Mouse (Mus musculus) C2C12 (cell line): ENCODE measurements around the gene Atf5.

ENCODE experiments used
- CTCF ChIP-seq: IDR thresholded peaks from one replicate; pipeline ENCODE4 v1.5.1; 2011; ENCODE audit not compliant: control insufficient read depth, insufficient read depth, insufficient read length
- MAX ChIP-seq: IDR thresholded peaks from one replicate; pipeline ENCODE4 v1.6.1; 2011; ENCODE audit warnings: mild to moderate bottlenecking, control low read depth

- TF ChIP-seq MAX = no peak
- TF ChIP-seq CTCF = no peak
These were observed 4.1 kb upstream of the Atf5 start for GRCm38 (mm10) chr7:44820525-44820924.
